Mouse (Mus musculus) neural tube, embryonic 11.5 days (tissue): ENCODE data around the gene Spef1. TPM values are rescaled to one million over a fixed set of nuclear protein-coding genes. Genes with fewer than 3 reads are reported as not detected.
"Not testable (repeated sequence)": the region's sequence is repeated elsewhere in the genome, so short reads cannot be mapped to it uniquely, and the experiment has no call there.

Experiments used
- ATAC-seq: fragments of 200-750 bp; cut with Nextera tagmentation; 2 replicates; pipeline ENCODE4 v1.8.0; 2017; ENCODE audit warnings: moderate number of reproducible peaks, mild to moderate bottlenecking, moderate TSS enrichment, moderate library complexity; ENCODE audit not compliant: insufficient read depth, low FRiP score, low TSS enrichment
- DNase-seq: peaks from one replicate; pipeline ENCODE4 v3.0.0-alpha.2; 2015; ENCODE audit warnings: low spot score
- H3K27ac ChIP-seq: fragments of 300-500 bp; sonication (generic); 2 replicates; pipeline ENCODE4 v1.5.1; 2014; ENCODE audit warnings: low read depth, mild to moderate bottlenecking, low read length
- H3K27me3 ChIP-seq: fragments of 300-500 bp; sonication (generic); 2 replicates; pipeline ENCODE4 v1.6.1; 2014; ENCODE audit warnings: mild to moderate bottlenecking, low read length, mixed read lengths; ENCODE audit not compliant: control insufficient read depth, insufficient read depth
- H3K36me3 ChIP-seq: fragments of 300-500 bp; sonication (generic); 2 replicates; pipeline ENCODE4 v1.6.1; 2014; ENCODE audit warnings: mild to moderate bottlenecking, low read length, moderate library complexity, mixed read lengths; ENCODE audit not compliant: control insufficient read depth, insufficient read depth
- H3K4me1 ChIP-seq: fragments of 300-500 bp; sonication (generic); 2 replicates; pipeline ENCODE4 v1.6.1; 2014; ENCODE audit warnings: low read length, mixed read lengths; ENCODE audit not compliant: control insufficient read depth, insufficient read depth
- H3K4me2 ChIP-seq: fragments of 300-500 bp; sonication (generic); 2 replicates; pipeline ENCODE4 v1.6.1; 2014; ENCODE audit warnings: low read depth, mild to moderate bottlenecking, moderate library complexity
- H3K4me3 ChIP-seq: fragments of 300-500 bp; sonication (generic); 2 replicates; pipeline ENCODE4 v1.5.1; 2014; ENCODE audit warnings: low read depth, low read length
- H3K9ac ChIP-seq: fragments of 300-500 bp; sonication (generic); 2 replicates; pipeline ENCODE4 v1.6.1; 2014; ENCODE audit warnings: mild to moderate bottlenecking, low read length
- H3K9me3 ChIP-seq: fragments of 300-500 bp; sonication (generic); 2 replicates; pipeline ENCODE4 v1.6.1; 2016; ENCODE audit warnings: low read length; ENCODE audit not compliant: control insufficient read depth
- WGBS: fragments of 180-500 bp; shearing (Covaris S2); extraction: QIAGEN DNeasy Blood & Tissue Kit; methylation state at CpG from one replicate; pipeline ENCODE4 v1.1.7; 2014; 5-methylcytosine and 5-hydroxymethylcytosine counted together
- polyA plus RNA-seq: library from polyadenylated mRNA; unstranded; fragments of >200 nt; fragmentation: Nextera tagmentation; extraction: Ambion mirVana; gene quantifications from 2 replicates; pipeline ENCODE4 v1.2.1, GENCODE M21; 2014

The Spef1 gene
- 5.8 and 6.0 TPM in 2 replicates for polyA plus RNA-seq

DNA sequence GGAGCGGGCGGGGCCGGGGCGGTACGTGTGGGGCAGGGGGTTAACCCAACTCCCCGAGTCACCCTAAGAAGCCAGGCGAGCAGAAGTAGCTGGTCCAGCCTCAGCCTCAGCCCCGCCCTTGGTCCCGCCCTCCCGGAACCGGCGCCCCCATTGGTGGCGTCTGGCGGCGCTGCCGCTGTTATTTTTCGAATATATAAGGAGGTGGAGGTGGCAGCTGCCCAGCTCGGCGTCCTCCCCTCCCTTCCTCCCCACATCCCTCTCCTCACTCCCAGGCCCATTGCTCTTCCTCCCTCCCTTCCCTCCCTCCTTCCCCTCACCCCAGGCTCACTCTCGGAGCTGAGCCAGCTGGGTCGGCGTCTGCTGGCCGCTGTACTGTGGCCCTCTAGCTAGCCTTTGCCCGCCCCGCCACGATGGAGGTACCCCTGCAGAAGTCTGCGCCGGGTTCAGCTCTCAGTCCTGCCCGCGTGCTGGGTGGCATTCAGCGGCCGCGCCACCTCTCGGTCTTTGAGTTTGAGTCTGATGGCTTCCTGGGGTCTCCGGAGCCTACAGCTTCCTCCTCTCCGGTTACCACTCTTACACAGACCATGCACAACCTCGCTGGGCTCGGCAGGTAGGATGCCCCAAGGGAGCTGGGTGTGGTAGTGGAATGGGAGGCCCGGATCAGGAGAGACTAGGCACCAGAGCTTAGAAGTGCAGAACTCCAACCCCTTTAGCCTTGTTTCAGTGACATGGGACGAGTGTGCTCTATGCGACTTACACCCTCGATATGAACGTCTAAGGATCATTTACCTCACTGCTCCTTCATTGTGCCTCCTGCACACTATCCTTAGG is at the start of gene Spef1, which contains the start of gene Cdc25b:
TSS of gene Spef1 (minus strand) at position 512 of the 831 bp plus-strand sequence.
TSS of gene Cdc25b (plus strand) at position 179 of the 831 bp plus-strand sequence.
- Histone ChIP-seq H3K4me3 (peak within 1 kb of the TSS; percentile 62), H3K27ac (peak within 1 kb of the TSS; percentile 54), H3K4me2 (peak within 1 kb of the TSS; percentile 74), H3K4me1 (peaks cover 24% of the 10 kb centered on the region), H3K9ac (peak within 1 kb of the TSS; percentile 79), H3K36me3 (peaks cover 3% of the 10 kb centered on the region; the same call in 1 of the 2 replicates), H3K27me3 (no peaks in the 10 kb centered on the region), H3K9me3 (no peaks in the 10 kb centered on the region)
- ATAC-seq (peak; percentile 84), DNase-seq (peak; percentile 91)
- WGBS, result under 1% methylated on average over 43 of the region's 43 CpGs

DNA sequence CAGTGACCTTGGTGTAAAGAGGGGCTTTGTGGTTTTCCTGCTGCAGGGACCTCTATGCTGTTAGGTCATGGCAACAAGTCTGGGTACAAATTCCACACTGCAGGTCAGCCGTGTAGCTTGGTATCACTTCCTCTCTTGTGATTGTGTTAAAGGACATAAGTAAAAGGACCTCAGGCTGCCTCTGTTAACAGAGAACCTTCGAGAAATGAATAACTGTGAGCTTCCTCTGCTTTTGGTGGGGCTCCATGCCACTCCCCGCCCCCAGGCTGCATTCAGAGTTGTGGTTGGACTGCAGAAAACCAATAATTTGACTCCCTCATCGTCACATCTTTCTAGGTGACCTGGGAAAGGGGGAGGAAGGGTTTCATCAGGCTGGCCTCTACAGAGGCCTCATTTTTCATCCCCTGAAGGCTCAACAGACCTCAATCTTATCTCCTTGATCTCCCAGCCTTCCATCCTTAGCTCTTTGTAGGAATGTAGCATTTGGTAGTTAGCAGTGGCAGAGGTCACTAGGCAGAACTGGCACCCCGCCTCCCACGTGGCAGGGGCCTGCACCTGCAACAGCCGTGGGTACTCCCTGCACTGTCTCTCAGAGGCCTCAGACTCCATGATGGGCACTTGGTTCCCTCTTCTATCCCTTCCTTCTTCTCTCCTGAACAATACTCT is 48.0 kb upstream of the Spef1 start:
- WGBS, result 77% methylated on average over 7 of the region's 7 CpGs
- DNase-seq, result no peak
- no peak for ATAC-seq
- no peaks in the 10 kb centered on the region for H3K9me3 ChIP-seq
- no peak overlapping the region for H3K4me3 ChIP-seq
- peak overlapping the region; percentile 93; the same call in 1 of the 2 replicates for H3K4me2 ChIP-seq
- no peaks in the 10 kb centered on the region for H3K27me3 ChIP-seq
- H3K27ac ChIP-seq, result no peak overlapping the region
- no peak overlapping the region for H3K9ac ChIP-seq
- H3K36me3 ChIP-seq, result no peaks in the 10 kb centered on the region
- H3K4me1 ChIP-seq, result peaks cover 3% of the 10 kb centered on the region; the same call in 1 of the 2 replicates

DNA sequence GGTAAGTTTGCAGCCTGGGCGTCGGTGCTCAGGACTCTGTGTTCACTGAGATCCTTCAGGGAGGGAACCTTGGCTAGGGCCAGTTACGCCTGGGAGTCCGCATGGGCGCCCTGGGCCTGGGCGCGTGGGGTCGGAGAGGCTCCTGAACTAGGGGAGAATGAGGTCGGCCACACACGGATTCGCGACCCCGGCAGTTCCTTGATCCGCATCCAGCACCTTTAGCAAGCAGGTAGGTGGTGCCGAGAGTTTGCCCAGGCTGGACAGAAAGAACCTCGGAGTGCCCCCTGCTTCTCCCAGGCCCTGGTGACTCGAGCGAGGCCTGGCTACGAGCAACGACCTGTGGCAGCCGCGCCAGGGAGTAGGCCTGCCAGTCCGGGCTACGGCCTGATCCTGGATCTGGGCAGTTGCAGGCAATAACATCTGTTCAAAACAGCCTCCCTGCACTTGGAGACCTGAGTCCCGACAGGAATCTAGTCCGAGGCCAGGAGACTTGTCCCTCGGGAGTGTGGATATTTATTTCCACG is 47.1 kb upstream of the Spef1 start:
- Histone ChIP-seq H3K4me2 (peak overlapping the region; percentile 93), H3K4me3 (peak overlapping the region; percentile 53), H3K27ac (no peak overlapping the region), H3K9me3 (no peaks in the 10 kb centered on the region), H3K4me1 (peaks cover 3% of the 10 kb centered on the region; the same call in 1 of the 2 replicates), H3K36me3 (no peaks in the 10 kb centered on the region), H3K27me3 (no peaks in the 10 kb centered on the region), H3K9ac (peak overlapping the region; percentile 65)
- 19% methylated on average over 28 of the region's 28 CpGs for WGBS
- DNase-seq, result no peak
- ATAC-seq, result 0 out of 2 replicates have a peak, but pooled peaks have one; percentile 11

GRCm38 (mm10) chr2:131233307-131234126 is 46.4 kb upstream of the Spef1 start, which contains the start of gene Mavs:
Gene Mavs, plus strand, starts transcription at chr2:131234063.
- DNase-seq (peak; percentile 94), ATAC-seq (peak; percentile 100)
- Histone ChIP-seq H3K4me1 (peaks cover 3% of the 10 kb centered on the region; the same call in 1 of the 2 replicates), H3K4me3 (peak within 1 kb of the TSS; percentile 53), H3K4me2 (peak within 1 kb of the TSS; percentile 93), H3K36me3 (no peaks in the 10 kb centered on the region), H3K9me3 (no peaks in the 10 kb centered on the region), H3K27me3 (no peaks in the 10 kb centered on the region), H3K27ac (0 out of 2 replicates have a peak within 1 kb of the TSS, but pooled peaks have one; percentile 39), H3K9ac (peak within 1 kb of the TSS; percentile 65)
- WGBS, result 10% methylated on average over 29 of the region's 29 CpGs

DNA sequence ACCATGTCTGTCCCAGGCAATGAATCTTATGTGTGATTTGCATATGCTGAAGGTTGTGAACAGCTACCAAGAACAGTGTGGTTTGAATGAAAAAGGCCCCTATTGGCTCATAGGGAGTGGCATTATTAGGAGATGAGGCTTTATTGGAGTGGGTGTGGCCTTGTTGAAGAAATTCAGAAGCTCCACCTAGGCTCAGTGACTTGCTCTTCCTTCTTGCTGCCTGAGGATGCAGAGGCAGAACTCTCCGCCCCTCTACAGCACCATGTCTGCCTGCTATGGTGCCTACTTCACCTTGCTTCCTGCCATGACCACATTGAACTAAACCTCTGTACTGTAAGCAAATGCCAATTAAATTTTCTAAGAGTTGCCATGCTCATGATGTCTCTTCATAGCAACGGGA is 45.5 kb upstream of the Spef1 start:
- H3K27ac ChIP-seq, result no peak overlapping the region
- ATAC-seq (no peak), DNase-seq (no peak)
- H3K9me3 ChIP-seq, result no peaks in the 10 kb centered on the region
- WGBS, result 87% methylated on average over 2 of the region's 2 CpGs
- peaks cover 3% of the 10 kb centered on the region; the same call in 1 of the 2 replicates for H3K4me1 ChIP-seq
- no peaks in the 10 kb centered on the region for H3K27me3 ChIP-seq
- no peaks in the 10 kb centered on the region for H3K36me3 ChIP-seq
- H3K9ac ChIP-seq, result no peak overlapping the region
- H3K4me2 ChIP-seq, result no peak overlapping the region
- no peak overlapping the region for H3K4me3 ChIP-seq

DNA sequence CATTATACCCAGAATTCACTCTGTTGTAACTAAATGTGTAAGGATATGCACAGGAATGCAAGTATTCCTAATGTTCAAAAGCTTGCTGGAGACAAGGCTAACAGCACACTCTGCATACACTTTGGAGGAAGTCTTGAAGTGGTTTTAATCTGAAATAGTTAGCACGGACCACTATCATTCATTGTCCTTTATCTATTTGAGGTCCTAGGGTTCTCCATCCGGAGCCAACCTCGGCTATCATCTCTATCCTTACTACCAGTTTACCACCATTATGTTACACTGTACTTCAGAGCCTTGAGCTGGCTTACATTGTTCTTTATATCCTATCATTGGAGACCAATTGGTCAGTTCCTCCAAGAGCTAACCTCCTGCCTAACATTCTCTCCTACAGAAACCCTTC is 40.2 kb upstream of the Spef1 start:
- WGBS, result 94% methylated on average over 3 of the region's 3 CpGs
- ATAC-seq, result no peak

GRCm38 (mm10) chr2:131226669-131227068 is 39.6 kb upstream of the Spef1 start:
- H3K4me3 ChIP-seq, result not testable (repeated sequence)

More for the DNA sequence above, 40.2 kb upstream of the Spef1 start:
- Histone ChIP-seq H3K4me3 (no peak overlapping the region), H3K9ac (no peak overlapping the region), H3K4me1 (no peaks in the 10 kb centered on the region), H3K9me3 (no peaks in the 10 kb centered on the region), H3K36me3 (no peaks in the 10 kb centered on the region), H3K27ac (no peak overlapping the region), H3K27me3 (no peaks in the 10 kb centered on the region), H3K4me2 (no peak overlapping the region)
- DNase-seq, result no peak

DNA sequence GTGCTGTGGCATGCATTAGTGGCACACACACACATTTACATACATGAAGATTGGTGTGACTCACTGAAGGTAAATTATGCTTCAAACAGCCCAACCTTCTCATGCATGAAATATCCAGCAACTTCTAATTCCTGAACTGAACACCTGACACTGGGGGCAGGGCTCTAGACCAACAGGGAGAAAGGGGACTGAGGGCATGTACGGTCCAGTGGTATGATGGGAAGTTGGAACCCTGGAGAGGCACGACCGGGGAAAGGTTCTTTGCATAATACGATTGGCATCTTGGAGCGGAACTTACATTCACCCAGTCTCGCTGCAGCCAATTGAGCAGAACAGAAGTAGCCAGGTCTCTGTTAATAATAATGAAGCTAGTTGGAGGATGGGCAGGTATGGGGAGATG is 38.1 kb upstream of the Spef1 start:
- Histone ChIP-seq H3K27me3 (no peaks in the 10 kb centered on the region), H3K9ac (no peak overlapping the region), H3K4me1 (no peaks in the 10 kb centered on the region), H3K4me2 (no peak overlapping the region), H3K9me3 (no peaks in the 10 kb centered on the region), H3K27ac (no peak overlapping the region), H3K4me3 (no peak overlapping the region), H3K36me3 (no peaks in the 10 kb centered on the region)
- ATAC-seq, result no peak
- WGBS, result 92% methylated on average over 6 of the region's 6 CpGs
- no peak for DNase-seq

More at GRCm38 (mm10) chr2:131226669-131227068, 39.6 kb upstream of the Spef1 start:
- not testable (repeated sequence) for H3K4me2 ChIP-seq, H3K4me1 ChIP-seq, H3K27ac ChIP-seq, DNase-seq, H3K27me3 ChIP-seq, H3K36me3 ChIP-seq, ATAC-seq, H3K9ac ChIP-seq, H3K9me3 ChIP-seq
- WGBS, result 79% methylated on average over 2 of the region's 2 CpGs
